Mouse (Mus musculus): ENCODE data around the gene Tkt. TPM values are rescaled to one million over a fixed set of nuclear protein-coding genes. Genes with fewer than 3 reads are reported as not detected.
"Not testable (repeated sequence)": the region's sequence is repeated elsewhere in the genome, so short reads cannot be mapped to it uniquely, and the experiment has no call there.

Gene Tkt
- polyA plus RNA-seq, 1 experiment from 2014 or later, result 110 TPM

- H3K4me3 ChIP-seq (replicated peaks; ENCODE audit: low read length); ATAC-seq (ENCODE audit: low FRiP score); H3K9me3 ChIP-seq (ENCODE audit: control insufficient read depth, low read length); H3K9ac ChIP-seq; H3K27me3 ChIP-seq (ENCODE audit: control insufficient read depth, insufficient read depth, low read length); H3K27ac ChIP-seq; DNase-seq (ENCODE audit: low spot score); H3K4me2 ChIP-seq (replicated peaks); H3K4me1 ChIP-seq (replicated peaks; ENCODE audit: control insufficient read depth, insufficient read depth, low read length): not testable (repeated sequence)
- 60% methylated on average over 10 of the region's 12 CpGs for WGBS
- peaks cover 34% of the 10 kb centered on the region for H3K36me3 ChIP-seq (replicated peaks; ENCODE audit: control insufficient read depth, insufficient read depth)
Observed at GRCm38 (mm10) chr14:30577303-30578062, 29.3 kb downstream of the Tkt start.

DNA sequence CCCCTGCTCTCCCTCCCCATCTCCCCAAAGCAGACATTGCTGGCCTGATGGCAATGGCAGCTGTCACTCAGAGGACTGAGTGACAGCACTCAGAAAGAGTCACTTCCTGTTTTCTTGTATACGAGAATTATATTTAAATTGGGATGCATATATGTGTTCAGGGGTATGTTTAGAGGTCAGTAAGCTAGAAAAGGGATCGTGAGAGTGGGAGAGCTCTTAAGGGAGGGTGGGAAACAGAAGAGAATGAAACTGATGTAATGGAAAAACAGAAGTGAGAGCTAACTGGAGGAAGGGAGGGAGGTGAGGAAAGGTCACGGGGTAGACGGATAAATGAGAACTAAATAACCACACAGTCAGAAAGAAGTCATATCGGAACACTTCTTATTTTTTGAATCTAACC lies 31.0 kb downstream of the Tkt start:
- no peak overlapping the region for H3K9ac ChIP-seq
- no peak for ATAC-seq (ENCODE audit: low FRiP score)

DNA sequence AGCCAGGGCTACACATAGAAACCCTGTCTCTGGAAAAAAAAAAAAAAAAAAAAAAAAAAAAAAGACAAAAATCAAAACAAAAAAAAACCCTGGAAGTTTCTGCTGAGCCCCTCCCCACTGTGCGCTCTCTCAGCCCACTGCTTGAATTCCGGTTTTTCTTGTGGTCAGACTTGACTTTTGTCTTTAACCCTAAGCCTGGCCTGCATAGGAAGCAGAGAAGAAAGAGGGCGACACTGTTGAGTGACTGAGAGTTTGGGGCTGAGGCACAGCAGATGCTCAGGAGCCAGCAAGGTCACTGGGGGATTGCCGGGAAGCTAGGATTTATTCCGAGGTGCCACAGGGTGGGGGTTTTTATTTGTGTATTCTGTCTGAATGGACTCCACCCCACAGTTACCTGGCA lies 31.7 kb downstream of the Tkt start:
- Histone ChIP-seq H3K4me1 (replicated peaks; ENCODE audit: control insufficient read depth, insufficient read depth, low read length) (no peaks in the 10 kb centered on the region), H3K4me3 (replicated peaks; ENCODE audit: low read length) (no peak overlapping the region), H3K9ac (no peak overlapping the region), H3K4me2 (replicated peaks) (no peak overlapping the region), H3K36me3 (replicated peaks; ENCODE audit: control insufficient read depth, insufficient read depth) (peaks cover 12% of the 10 kb centered on the region), H3K9me3 (ENCODE audit: control insufficient read depth, low read length) (no peaks in the 10 kb centered on the region), H3K27me3 (ENCODE audit: control insufficient read depth, insufficient read depth, low read length) (no peaks in the 10 kb centered on the region), H3K27ac (no peak overlapping the region)
- DNase-seq (ENCODE audit: low spot score) (no peak), ATAC-seq (ENCODE audit: low FRiP score) (no peak)
- WGBS, result 28% methylated on average over 5 of the region's 5 CpGs

More for the DNA sequence above, 31.0 kb downstream of the Tkt start:
- no peaks in the 10 kb centered on the region for H3K27me3 ChIP-seq (ENCODE audit: control insufficient read depth, insufficient read depth, low read length)
- H3K9me3 ChIP-seq (ENCODE audit: control insufficient read depth, low read length), result no peaks in the 10 kb centered on the region
- H3K4me2 ChIP-seq (replicated peaks), result no peak overlapping the region
- no peak overlapping the region for H3K4me3 ChIP-seq (replicated peaks; ENCODE audit: low read length)
- peaks cover 18% of the 10 kb centered on the region for H3K36me3 ChIP-seq (replicated peaks; ENCODE audit: control insufficient read depth, insufficient read depth)
- WGBS, result 83% methylated on average over 5 of the region's 5 CpGs
- H3K27ac ChIP-seq, result no peak overlapping the region
- no peaks in the 10 kb centered on the region for H3K4me1 ChIP-seq (replicated peaks; ENCODE audit: control insufficient read depth, insufficient read depth, low read length)
- no peak for DNase-seq (ENCODE audit: low spot score)

DNA sequence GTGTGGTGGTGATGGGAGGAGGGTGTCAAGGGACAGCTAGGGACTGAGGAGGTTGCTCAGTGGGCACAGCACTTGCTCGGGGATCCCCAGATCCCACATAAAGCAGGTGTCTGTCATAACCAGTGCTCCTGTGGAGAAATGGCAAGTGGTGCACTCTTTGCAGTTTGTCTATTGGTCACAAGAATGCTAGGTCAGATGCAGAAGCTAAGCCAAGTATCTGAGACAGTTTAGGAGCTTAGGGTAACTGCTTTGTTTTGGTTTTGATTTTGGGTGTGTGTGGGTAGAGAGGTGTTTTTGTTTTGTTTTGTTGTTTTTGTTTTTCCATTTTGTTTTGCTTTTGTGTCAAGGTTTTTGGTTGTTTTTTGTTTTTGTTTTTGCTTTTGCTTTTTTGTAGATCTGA lies 33.1 kb downstream of the Tkt start:
- no peak for ATAC-seq (ENCODE audit: low FRiP score)
- H3K9ac ChIP-seq, result no peak overlapping the region
- no peak overlapping the region for H3K4me2 ChIP-seq (replicated peaks)
- no peaks in the 10 kb centered on the region for H3K9me3 ChIP-seq (ENCODE audit: control insufficient read depth, low read length)
- no peak for DNase-seq (ENCODE audit: low spot score)
- no peak overlapping the region for H3K4me3 ChIP-seq (replicated peaks; ENCODE audit: low read length)
- no peaks in the 10 kb centered on the region; the same call in 1 of the 2 replicates for H3K36me3 ChIP-seq (replicated peaks; ENCODE audit: control insufficient read depth, insufficient read depth)
- H3K27me3 ChIP-seq (ENCODE audit: control insufficient read depth, insufficient read depth, low read length), result no peaks in the 10 kb centered on the region
- H3K4me1 ChIP-seq (replicated peaks; ENCODE audit: control insufficient read depth, insufficient read depth, low read length), result peaks cover under 1% of the 10 kb centered on the region; the same call in 1 of the 2 replicates
- H3K27ac ChIP-seq, result no peak overlapping the region
- WGBS, result 84% methylated on average over 1 of the region's 1 CpGs

DNA sequence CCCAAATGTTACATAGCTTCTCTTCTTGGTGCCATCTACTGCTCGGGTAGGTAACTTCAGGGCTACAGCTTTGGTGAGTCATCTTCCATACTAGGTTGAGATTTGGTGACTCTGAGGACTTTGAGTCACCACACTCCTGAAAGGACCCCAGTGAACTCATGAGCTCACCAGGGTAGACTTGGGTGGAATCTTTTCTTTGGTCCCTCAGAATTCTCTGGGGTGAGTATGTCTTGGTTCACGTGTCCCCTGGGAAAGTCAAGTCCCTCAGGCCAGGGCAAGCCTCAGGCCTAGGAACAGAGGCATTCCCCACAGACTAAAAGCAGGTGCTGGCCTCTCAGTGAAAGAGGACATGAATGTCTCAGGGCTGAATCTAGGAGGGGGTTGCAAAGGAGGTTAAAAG lies 35.9 kb downstream of the Tkt start:
- DNase-seq (ENCODE audit: low spot score) (no peak), ATAC-seq (ENCODE audit: low FRiP score) (no peak)
- 62% methylated on average over 2 of the region's 2 CpGs for WGBS
- Histone ChIP-seq H3K4me1 (replicated peaks; ENCODE audit: control insufficient read depth, insufficient read depth, low read length) (peaks cover 11% of the 10 kb centered on the region; the same call in 1 of the 2 replicates), H3K4me3 (replicated peaks; ENCODE audit: low read length) (no peak overlapping the region), H3K9me3 (ENCODE audit: control insufficient read depth, low read length) (no peaks in the 10 kb centered on the region), H3K27ac (no peak overlapping the region), H3K36me3 (replicated peaks; ENCODE audit: control insufficient read depth, insufficient read depth) (no peaks in the 10 kb centered on the region), H3K27me3 (ENCODE audit: control insufficient read depth, insufficient read depth, low read length) (no peaks in the 10 kb centered on the region), H3K9ac (no peak overlapping the region), H3K4me2 (replicated peaks) (no peak overlapping the region)

DNA sequence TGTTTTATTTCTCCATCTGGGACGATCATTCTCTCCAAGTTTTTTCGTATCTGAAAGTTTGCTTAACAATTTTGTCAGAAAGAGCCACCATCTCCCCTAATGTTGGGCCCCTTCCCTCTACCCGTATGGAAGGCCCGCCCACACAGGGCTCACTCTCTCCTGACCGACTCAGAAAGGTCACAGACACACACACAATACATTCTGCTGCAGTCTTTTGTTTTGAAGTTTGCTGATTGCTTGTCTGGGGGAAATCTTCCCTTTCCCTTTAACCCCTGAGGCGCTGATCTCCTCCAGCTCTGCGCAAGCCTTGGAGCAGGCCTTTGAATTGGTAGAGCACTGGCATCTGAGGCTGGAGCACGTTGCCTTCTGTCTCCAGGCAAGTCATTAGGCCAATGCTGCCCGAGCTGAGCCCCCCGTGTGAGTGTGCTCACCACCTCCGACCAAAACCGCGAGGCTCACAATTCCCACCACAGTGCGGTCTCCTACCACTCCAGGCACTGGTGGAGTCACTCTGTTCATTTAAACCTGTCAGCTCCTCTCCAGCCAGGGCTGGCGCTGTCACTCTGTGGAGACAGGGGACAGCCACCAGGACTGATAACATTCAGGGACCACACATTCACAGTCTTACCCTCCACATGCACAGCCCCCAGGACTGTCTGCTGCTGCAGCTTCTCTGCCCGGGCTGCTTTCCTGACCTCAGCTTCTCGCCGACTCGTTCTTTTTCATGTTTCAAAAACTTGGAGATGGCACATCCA lies 36.5 kb downstream of the Tkt start:
- Histone ChIP-seq H3K4me2 (replicated peaks) (no peak overlapping the region), H3K27me3 (ENCODE audit: control insufficient read depth, insufficient read depth, low read length) (no peaks in the 10 kb centered on the region), H3K9ac (no peak overlapping the region), H3K4me3 (replicated peaks; ENCODE audit: low read length) (no peak overlapping the region), H3K9me3 (ENCODE audit: control insufficient read depth, low read length) (no peaks in the 10 kb centered on the region), H3K4me1 (replicated peaks; ENCODE audit: control insufficient read depth, insufficient read depth, low read length) (peaks cover 11% of the 10 kb centered on the region; the same call in 1 of the 2 replicates), H3K36me3 (replicated peaks; ENCODE audit: control insufficient read depth, insufficient read depth) (no peaks in the 10 kb centered on the region), H3K27ac (no peak overlapping the region)
- ATAC-seq (ENCODE audit: low FRiP score), result no peak
- 32% methylated on average over 19 of the region's 19 CpGs for WGBS
- no peak for DNase-seq (ENCODE audit: low spot score)

DNA sequence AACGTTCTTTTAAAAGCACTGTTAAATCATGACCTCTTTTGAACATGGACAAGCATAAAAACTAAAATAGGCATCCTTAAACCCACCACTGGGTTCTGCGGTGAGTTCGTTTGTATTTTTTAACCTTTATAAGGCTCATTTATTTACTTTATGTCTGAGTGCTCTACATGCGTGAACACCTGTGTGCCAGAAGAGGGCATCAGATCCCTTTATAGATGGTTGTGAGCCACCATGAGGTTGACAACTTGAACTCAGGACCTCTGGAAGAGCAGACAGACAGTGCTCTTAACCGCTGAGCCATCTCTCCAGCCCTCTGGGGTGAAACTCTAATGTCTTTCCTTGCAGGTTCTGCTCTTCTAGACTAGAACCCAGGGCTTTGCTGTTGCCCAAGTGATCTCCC lies 37.2 kb downstream of the Tkt start:
- WGBS, result 81% methylated on average over 5 of the region's 5 CpGs

DNA sequence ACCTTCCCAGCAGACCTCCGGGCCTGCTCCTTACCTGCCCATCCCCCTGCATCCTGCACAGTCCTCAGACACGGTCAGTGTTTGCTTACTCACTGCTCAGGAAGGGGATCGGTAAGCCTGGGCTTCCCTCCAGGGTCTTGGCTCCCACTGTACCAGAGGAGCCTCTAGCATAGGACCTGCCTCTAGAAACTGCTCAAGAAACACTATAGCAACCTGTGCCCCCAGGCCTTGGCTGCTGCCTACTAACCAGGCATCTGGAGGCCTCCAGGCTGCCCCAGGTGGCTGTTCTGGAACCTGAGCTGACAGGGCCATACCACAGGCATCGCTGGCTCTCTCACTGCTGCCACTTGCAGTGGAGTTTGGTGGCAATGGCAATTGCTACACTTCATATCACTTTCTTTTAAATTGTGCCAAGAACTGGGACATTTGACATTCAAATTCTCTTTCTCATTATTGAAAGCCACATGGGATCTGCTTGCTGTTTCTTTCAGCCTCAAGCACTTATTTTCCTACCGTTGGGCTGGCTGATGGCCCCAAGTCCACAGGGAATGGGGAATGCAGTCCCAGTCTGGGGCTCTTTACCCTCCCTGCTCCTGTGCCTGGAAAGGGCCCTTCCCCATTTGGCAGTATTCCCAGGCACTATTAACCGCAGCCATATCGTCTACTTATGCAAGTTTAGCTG lies 38.8 kb downstream of the Tkt start:
- Histone ChIP-seq H3K27ac (peak overlapping the region; percentile 41; the same call in 1 of the 2 replicates), H3K4me1 (replicated peaks; ENCODE audit: control insufficient read depth, insufficient read depth, low read length) (peaks cover 11% of the 10 kb centered on the region), H3K4me2 (replicated peaks) (no peak overlapping the region), H3K27me3 (ENCODE audit: control insufficient read depth, insufficient read depth, low read length) (no peaks in the 10 kb centered on the region), H3K9ac (no peak overlapping the region), H3K9me3 (ENCODE audit: control insufficient read depth, low read length) (no peaks in the 10 kb centered on the region), H3K4me3 (replicated peaks; ENCODE audit: low read length) (no peak overlapping the region), H3K36me3 (replicated peaks; ENCODE audit: control insufficient read depth, insufficient read depth) (no peaks in the 10 kb centered on the region)
- ATAC-seq (ENCODE audit: low FRiP score), result peak; percentile 68; the same call in 1 of the 2 replicates
- DNase-seq (ENCODE audit: low spot score), result peak; percentile 59
- 44% methylated on average over 7 of the region's 7 CpGs for WGBS

More for the DNA sequence above, 37.2 kb downstream of the Tkt start:
- Histone ChIP-seq H3K36me3 (replicated peaks; ENCODE audit: control insufficient read depth, insufficient read depth) (no peaks in the 10 kb centered on the region), H3K9me3 (ENCODE audit: control insufficient read depth, low read length) (no peaks in the 10 kb centered on the region), H3K27me3 (ENCODE audit: control insufficient read depth, insufficient read depth, low read length) (no peaks in the 10 kb centered on the region), H3K27ac (no peak overlapping the region), H3K4me1 (replicated peaks; ENCODE audit: control insufficient read depth, insufficient read depth, low read length) (peaks cover 11% of the 10 kb centered on the region), H3K4me2 (replicated peaks) (no peak overlapping the region), H3K9ac (no peak overlapping the region), H3K4me3 (replicated peaks; ENCODE audit: low read length) (no peak overlapping the region)
- ATAC-seq (ENCODE audit: low FRiP score) (no peak), DNase-seq (ENCODE audit: low spot score) (no peak)

DNA sequence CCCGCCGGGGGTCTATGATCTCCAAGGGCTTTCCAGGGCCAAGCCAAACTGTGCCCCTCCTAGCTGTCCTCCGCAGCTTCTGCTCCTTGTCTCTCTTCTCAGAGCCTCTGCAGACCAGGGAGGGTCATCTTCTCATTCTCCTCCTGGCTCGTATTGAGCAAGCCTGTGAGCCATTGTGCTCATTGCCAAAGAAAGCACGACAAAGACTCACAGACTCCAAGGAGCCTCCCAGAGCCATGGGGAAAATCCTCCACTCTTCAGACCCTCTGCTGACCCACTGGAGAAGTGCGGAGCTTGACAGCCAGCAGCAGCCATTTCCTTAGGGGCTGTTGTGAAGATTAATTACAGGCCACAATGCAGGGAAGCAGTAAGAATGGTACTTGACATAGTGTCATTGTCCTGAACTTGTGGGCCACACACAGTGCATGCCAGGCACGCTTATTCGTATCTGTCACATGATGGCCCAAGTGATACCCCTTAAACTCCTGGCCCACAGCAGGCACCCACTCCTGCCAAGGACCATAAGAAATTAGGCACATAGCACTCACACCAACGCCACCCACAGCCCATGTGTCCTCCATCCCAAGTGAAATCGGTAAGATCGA lies 42.0 kb downstream of the Tkt start:
- Histone ChIP-seq H3K9ac (no peak overlapping the region), H3K36me3 (replicated peaks; ENCODE audit: control insufficient read depth, insufficient read depth) (no peaks in the 10 kb centered on the region), H3K4me2 (replicated peaks) (no peak overlapping the region), H3K27ac (no peak overlapping the region), H3K9me3 (ENCODE audit: control insufficient read depth, low read length) (no peaks in the 10 kb centered on the region), H3K4me3 (replicated peaks; ENCODE audit: low read length) (no peak overlapping the region), H3K27me3 (ENCODE audit: control insufficient read depth, insufficient read depth, low read length) (no peaks in the 10 kb centered on the region), H3K4me1 (replicated peaks; ENCODE audit: control insufficient read depth, insufficient read depth, low read length) (peaks cover 21% of the 10 kb centered on the region)
- ATAC-seq (ENCODE audit: low FRiP score), result no peak
- DNase-seq (ENCODE audit: low spot score), result no peak
- WGBS, result 50% methylated on average over 11 of the region's 11 CpGs
